Mouse (Mus musculus) heart, adult 2 months (tissue): ENCODE measurements around the gene Bmp8a. TPM values are rescaled to one million over a fixed set of nuclear protein-coding genes. Genes with fewer than 3 reads are reported as not detected.
A peak's percentile ranks its signal among the peaks of the same experiment; 100 is the strongest.
"Not testable (repeated sequence)": the region's sequence is repeated elsewhere in the genome, so short reads cannot be mapped to it uniquely, and the experiment has no call there.

Source experiments
- DNase-seq, 2 experiments: peaks; one replicate each; pipeline ENCODE4 v3.0.0; 2021
- H3K27ac ChIP-seq: fragments of 200-600 bp; 2 replicates; pipeline ENCODE4 v1.8.1; 2022
- H3K27me3 ChIP-seq: fragments of 200-500 bp; 2 replicates; pipeline ENCODE4 v1.6.1; 2012; ENCODE audit warnings: mild to moderate bottlenecking, low read length, inconsistent platforms, mixed read lengths; ENCODE audit not compliant: control insufficient read depth, insufficient read depth
- H3K36me3 ChIP-seq: fragments of 200-500 bp; 2 replicates; pipeline ENCODE4 v1.6.1; 2012; ENCODE audit warnings: low read length, inconsistent platforms; ENCODE audit not compliant: control insufficient read depth, insufficient read depth
- H3K4me1 ChIP-seq: fragments of 200-500 bp; 2 replicates; pipeline ENCODE4 v1.6.1; 2011; ENCODE audit warnings: low read length; ENCODE audit not compliant: control insufficient read depth, insufficient read depth
- H3K4me3 ChIP-seq: fragments of 200-600 bp; 2 replicates; pipeline ENCODE4 v1.8.1; 2022
- H3K79me2 ChIP-seq: fragments of 200-500 bp; replicated peaks from 2 replicates; pipeline ENCODE4 v1.6.1; 2012; ENCODE audit warnings: mild to moderate bottlenecking, inconsistent platforms, low read length, moderate library complexity, mixed read lengths; ENCODE audit not compliant: control insufficient read depth, insufficient read depth
- H3K9ac ChIP-seq: fragments of 200-500 bp; 2 replicates; pipeline ENCODE4 v1.6.1; 2012; ENCODE audit warnings: low read depth, mild to moderate bottlenecking, control low read depth, inconsistent platforms, low read length, mixed read lengths
- CTCF ChIP-seq: fragments of 200-600 bp; IDR thresholded peaks from 2 replicates; pipeline ENCODE4 v1.8.1; 2022; ENCODE audit warnings: antibody characterized with exemption, mild to moderate bottlenecking, moderate library complexity
- EP300 ChIP-seq: fragments of 200-500 bp; IDR thresholded peaks from 2 replicates; pipeline ENCODE4 v1.6.1; 2011; ENCODE audit warnings: low read depth, low read length, control low read depth; ENCODE audit not compliant: insufficient read depth
- POLR2A ChIP-seq: fragments of 200-500 bp; IDR thresholded peaks from 2 replicates; pipeline ENCODE4 v1.6.1; 2011; ENCODE audit warnings: mild to moderate bottlenecking, low read depth, low read length, control low read depth; ENCODE audit not compliant: insufficient read depth
- WGBS: fragments of 180-500 bp; shearing (Covaris S2); methylation state at CpG from one replicate; pipeline ENCODE4 v1.1.7; 2018; 5-methylcytosine and 5-hydroxymethylcytosine counted together
- intact Hi-C: fragments of 180-260 bp; cut with DNase I; formaldehyde crosslinking; loops from one replicate; pipeline ENCODE4 v1.15.1; 2025
- polyA plus RNA-seq: library from polyadenylated mRNA; depleted of rRNA; stranded (reverse); fragments of >200 nt; gene quantifications from 2 replicates; pipeline ENCODE4 v1.2.3, GENCODE M21; 2012
- total RNA-seq, 2 experiments: library from RNA; stranded (reverse); gene quantifications; 2 replicates each; pipeline ENCODE4 v1.2.3; 2021

The Bmp8a gene
- total and polyA plus RNA-seq, 3 experiments: not detected

- 85% methylated on average over 12 of the region's 12 CpGs for WGBS
- Histone ChIP-seq H3K4me3 (no peak overlapping the region), H3K9ac (no peak overlapping the region), H3K27me3 (no peaks in the 10 kb centered on the region), H3K79me2 (no peaks in the 10 kb centered on the region), H3K27ac (no peak overlapping the region), H3K36me3 (peaks cover 8% of the 10 kb centered on the region), H3K4me1 (peaks cover 4% of the 10 kb centered on the region; the same call in 1 of the 2 replicates)
- TF ChIP-seq POLR2A: no peak
- no peak for TF ChIP-seq CTCF
- no peak for TF ChIP-seq EP300
- intact Hi-C loops: no loop called here
- no peak for DNase-seq
Observed at GRCm38 (mm10) chr4:123289038-123289437, 54.0 kb downstream of the Bmp8a start.

GRCm38 (mm10) chr4:123286790-123287189 lies 56.3 kb downstream of the Bmp8a start:
- Histone ChIP-seq H3K27ac (no peak overlapping the region), H3K4me1 (peaks cover 4% of the 10 kb centered on the region; the same call in 1 of the 2 replicates), H3K27me3 (no peaks in the 10 kb centered on the region), H3K36me3 (peaks cover 7% of the 10 kb centered on the region), H3K9ac (no peak overlapping the region), H3K79me2 (no peaks in the 10 kb centered on the region), H3K4me3 (no peak overlapping the region)
- intact Hi-C loops: no loop called here
- TF ChIP-seq POLR2A (no peak), CTCF (no peak), EP300 (no peak)
- DNase-seq: no peak
- WGBS: 56% methylated on average over 2 of the region's 2 CpGs

- H3K9ac ChIP-seq: peak overlapping the region; percentile 48; the same call in 1 of the 2 replicates
- H3K27me3 ChIP-seq: no peaks in the 10 kb centered on the region
- H3K4me1 ChIP-seq: peaks cover 4% of the 10 kb centered on the region; the same call in 1 of the 2 replicates
- 57% methylated on average over 6 of the region's 6 CpGs for WGBS
- H3K36me3 ChIP-seq: peaks cover 7% of the 10 kb centered on the region
- H3K4me3 ChIP-seq: peak overlapping the region; percentile 57
- DNase-seq: no peak
- intact Hi-C loops: no loop called here
- H3K27ac ChIP-seq: peak overlapping the region; percentile 66
- TF ChIP-seq POLR2A: 0 out of 2 replicates have a peak, but pooled peaks have one; percentile 17
- TF ChIP-seq CTCF: no peak
- TF ChIP-seq EP300: no peak
- no peaks in the 10 kb centered on the region for H3K79me2 ChIP-seq
Observed at GRCm38 (mm10) chr4:123284731-123285624, 58.1 kb downstream of the Bmp8a start.

GRCm38 (mm10) chr4:123283675-123284064 lies 59.4 kb downstream of the Bmp8a start:
- H3K4me1 ChIP-seq, H3K79me2 ChIP-seq, H3K36me3 ChIP-seq, H3K27me3 ChIP-seq, intact Hi-C loops: not testable (repeated sequence)
- Histone ChIP-seq H3K27ac (peak overlapping the region; percentile 66), H3K4me3 (peak overlapping the region; percentile 57), H3K9ac (peak overlapping the region; percentile 75)
- peak; percentile 46 to 51 for DNase-seq
- WGBS: under 1% methylated on average over 15 of the region's 15 CpGs

- H3K4me3 ChIP-seq: peak overlapping the region; percentile 57
- intact Hi-C loops, H3K27me3 ChIP-seq, H3K79me2 ChIP-seq, H3K4me1 ChIP-seq, H3K36me3 ChIP-seq: not testable (repeated sequence)
- peak; percentile 67 to 69 for DNase-seq
- peak overlapping the region; percentile 69 for H3K27ac ChIP-seq
- under 1% methylated on average over 49 of the region's 55 CpGs for WGBS
- peak overlapping the region; percentile 64 for H3K9ac ChIP-seq
Observed at GRCm38 (mm10) chr4:123282915-123283674, 60.0 kb downstream of the Bmp8a start.

GRCm38 (mm10) chr4:123282500-123282899 lies 60.6 kb downstream of the Bmp8a start:
- peak overlapping the region; percentile 57 for H3K4me3 ChIP-seq
- DNase-seq: peak; percentile 93
- H3K79me2 ChIP-seq: no peaks in the 10 kb centered on the region
- under 1% methylated on average over 25 of the region's 25 CpGs for WGBS
- 0 out of 2 replicates have a peak, but pooled peaks have one; percentile 19 for TF ChIP-seq EP300
- TF ChIP-seq POLR2A: peak; percentile 68
- TF ChIP-seq CTCF: no peak; the same call in none of the 2 replicates
- peaks cover 4% of the 10 kb centered on the region; the same call in 1 of the 2 replicates for H3K4me1 ChIP-seq
- H3K36me3 ChIP-seq: peaks cover 4% of the 10 kb centered on the region
- no peaks in the 10 kb centered on the region for H3K27me3 ChIP-seq
- intact Hi-C loops: no loop called here
- H3K9ac ChIP-seq: peak overlapping the region; percentile 65; the same call in 1 of the 2 replicates
- H3K27ac ChIP-seq: peak overlapping the region; percentile 69
